Mouse (Mus musculus) adrenal gland, adult 18-20 months (tissue): ENCODE results near the gene Eps8l2. TPM values are rescaled to one million over a fixed set of nuclear protein-coding genes. Genes with fewer than 3 reads are reported as not detected.
"Not testable (repeated sequence)": the region's sequence is repeated elsewhere in the genome, so short reads cannot be mapped to it uniquely, and the experiment has no call there.

Experiments used
- DNase-seq, 2 experiments: peaks; one replicate each; pipeline ENCODE4 v3.0.0; 2021 to 2022; ENCODE audit warnings: low spot score in 2 of 2
- total RNA-seq, 2 experiments: library from RNA; stranded (reverse); gene quantifications; 1 replicate in 1 of 2; 2 replicates in 1 of 2; pipeline ENCODE4 v1.2.3; 2021

Eps8l2 gene
- total RNA-seq, 2 experiments from 2014 or later: 1.9 to 2.7 TPM

GRCm38 (mm10) chr7:141403305-141403704, 64.6 kb downstream of the Eps8l2 start:
- peak; percentile 57 to 67 for DNase-seq

DNA sequence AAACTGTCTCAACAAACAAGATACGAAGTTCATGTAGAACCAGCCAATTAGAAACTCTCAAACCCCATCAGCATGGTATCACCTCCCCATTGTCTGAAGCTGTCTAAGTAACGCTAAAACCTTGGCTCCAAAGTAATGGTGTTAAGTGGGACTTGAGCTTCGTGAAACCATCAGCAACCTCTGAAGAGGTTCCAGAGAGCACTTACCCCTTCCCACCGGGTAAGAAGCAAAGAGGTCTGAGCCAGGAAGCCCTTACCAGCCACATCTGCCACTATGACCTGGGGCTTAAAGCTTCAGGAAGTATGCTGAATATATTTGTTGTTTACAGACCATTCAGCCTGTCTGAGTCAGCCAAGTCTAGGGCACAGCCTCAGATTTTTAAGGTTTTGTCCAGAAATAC, 66.8 kb downstream of the Eps8l2 start:
- DNase-seq: no peak

- not testable (repeated sequence) for DNase-seq
These were observed 69.0 kb downstream of the Eps8l2 start for GRCm38 (mm10) chr7:141407670-141408069.

DNA sequence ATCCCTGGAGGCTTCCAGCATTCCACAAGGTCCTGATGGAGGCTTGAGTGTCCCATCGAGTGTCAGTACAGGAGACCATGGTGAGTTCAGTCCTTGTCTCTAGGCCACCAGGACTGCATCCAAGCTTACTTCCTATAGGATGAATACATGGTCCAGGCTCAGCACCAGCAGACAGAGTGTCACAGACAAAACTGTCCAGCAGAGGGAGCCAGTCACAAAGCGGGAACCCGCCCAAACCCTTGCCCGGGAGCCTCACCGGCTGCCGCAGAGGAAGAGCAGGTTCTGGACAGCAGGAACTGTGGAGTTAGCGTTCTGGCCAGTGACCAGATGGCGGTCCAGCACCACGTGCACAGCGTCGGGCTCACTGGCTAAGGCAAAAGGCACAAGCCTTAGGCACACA, 70.2 kb downstream of the Eps8l2 start:
- peak; percentile 88 to 92 for DNase-seq

- no peak for DNase-seq
These were observed 72.0 kb downstream of the Eps8l2 start for GRCm38 (mm10) chr7:141410631-141411030.

GRCm38 (mm10) chr7:141411667-141412066, 73.0 kb downstream of the Eps8l2 start:
- DNase-seq: no peak

Other genes starting within 250 kb of the Eps8l2 start
- 1 to 10 TPM; 2.0 to 2.7 TPM for gene Sigirr, start 238.3 kb upstream of the Eps8l2 start, total RNA-seq
- gene Ano9, start 221.1 kb upstream of the Eps8l2 start, total RNA-seq: under 1 TPM; 0.20 to 0.32 TPM
- 10 to 100 TPM; 39.2 to 40.4 TPM for gene Ptdss2, start 216.5 kb upstream of the Eps8l2 start, total RNA-seq
- gene Rnh1, start 166.0 kb upstream of the Eps8l2 start, total RNA-seq: 100 to 1,000 TPM; 218 to 327 TPM
- gene Hras, start 144.9 kb upstream of the Eps8l2 start, total RNA-seq: 10 to 100 TPM; 87.8 to 99.7 TPM
- gene Lrrc56, start 144.7 kb upstream of the Eps8l2 start, total RNA-seq: 1 to 10 TPM; 3.9 to 6.9 TPM
- under 1 TPM; 0.13 to 0.33 TPM for gene Lmntd2, start 124.8 kb upstream of the Eps8l2 start, total RNA-seq
- gene Rassf7, start 123.0 kb upstream of the Eps8l2 start, total RNA-seq: 1 to 10 TPM; 1.4 to 2.6 TPM
- gene Phrf1, start 110.1 kb upstream of the Eps8l2 start, total RNA-seq: 10 to 100 TPM; 75.8 to 76.0 TPM
- 1 to 10 TPM; 7.9 to 8.4 TPM for gene Irf7, start 72.4 kb upstream of the Eps8l2 start, total RNA-seq
- 1 to 10 TPM; 1.6 to 9.5 TPM for gene Cdhr5, start 62.1 kb upstream of the Eps8l2 start, total RNA-seq
- gene Sct, start 59.7 kb upstream of the Eps8l2 start, total RNA-seq: not detected
- under 1 TPM; 0.19 to 0.27 TPM for gene Drd4, start 46.9 kb upstream of the Eps8l2 start, total RNA-seq
- 10 to 100 TPM; 21.9 to 30.3 TPM for gene Deaf1, start 11.2 kb upstream of the Eps8l2 start, total RNA-seq
- gene Tmem80, start 11.1 kb upstream of the Eps8l2 start, total RNA-seq: 10 to 100 TPM; 25.7 to 25.9 TPM
- gene Taldo1, start 53.3 kb downstream of the Eps8l2 start, total RNA-seq: 100 to 1,000 TPM; 677 to 814 TPM
- gene Gatd1, start 75.3 kb downstream of the Eps8l2 start, total RNA-seq: 10 to 100 TPM; 25.5 to 35.3 TPM
- gene Cend1, start 90.6 kb downstream of the Eps8l2 start, total RNA-seq: 1 to 10 TPM; 1.7 to 2.4 TPM
- 100 to 1,000 TPM; 104 to 105 TPM for gene Slc25a22, start 99.0 kb downstream of the Eps8l2 start, total RNA-seq
- 1 to 10 TPM; 1.1 to 1.4 TPM for gene Pidd1, start 105.1 kb downstream of the Eps8l2 start, total RNA-seq
- gene Rplp2, start 108.5 kb downstream of the Eps8l2 start, total RNA-seq: 1,000 to 10,000 TPM in 1 of 2 experiments, 100 to 1,000 TPM in 1; 949 to 1,096 TPM
- 1,000 to 10,000 TPM in 1 of 2 experiments, 100 to 1,000 TPM in 1; 739 to 1,290 TPM for gene Pnpla2, start 116.3 kb downstream of the Eps8l2 start, total RNA-seq
- 10 to 100 TPM; 11.2 to 12.5 TPM for gene Cracr2b, start 122.2 kb downstream of the Eps8l2 start, total RNA-seq
- 100 to 1,000 TPM; 317 to 379 TPM for gene Cd151, start 128.5 kb downstream of the Eps8l2 start, total RNA-seq
- gene Polr2l, start 136.3 kb downstream of the Eps8l2 start, total RNA-seq: 100 to 1,000 TPM; 104 to 114 TPM
- 10 to 100 TPM; 49.6 to 61.3 TPM for gene Tspan4, start 136.4 kb downstream of the Eps8l2 start, total RNA-seq
- 10 to 100 TPM; 54.5 to 59.0 TPM for gene Chid1, start 201.0 kb downstream of the Eps8l2 start, total RNA-seq
- 10 to 100 TPM; 56.4 to 83.8 TPM for gene Ap2a2, start 223.3 kb downstream of the Eps8l2 start, total RNA-seq